Mouse (Mus musculus): ENCODE measurements around the gene Smg8.
"Not testable (repeated sequence)": the region's sequence is repeated elsewhere in the genome, so short reads cannot be mapped to it uniquely, and the experiment has no call there.

Gene Smg8

DNA sequence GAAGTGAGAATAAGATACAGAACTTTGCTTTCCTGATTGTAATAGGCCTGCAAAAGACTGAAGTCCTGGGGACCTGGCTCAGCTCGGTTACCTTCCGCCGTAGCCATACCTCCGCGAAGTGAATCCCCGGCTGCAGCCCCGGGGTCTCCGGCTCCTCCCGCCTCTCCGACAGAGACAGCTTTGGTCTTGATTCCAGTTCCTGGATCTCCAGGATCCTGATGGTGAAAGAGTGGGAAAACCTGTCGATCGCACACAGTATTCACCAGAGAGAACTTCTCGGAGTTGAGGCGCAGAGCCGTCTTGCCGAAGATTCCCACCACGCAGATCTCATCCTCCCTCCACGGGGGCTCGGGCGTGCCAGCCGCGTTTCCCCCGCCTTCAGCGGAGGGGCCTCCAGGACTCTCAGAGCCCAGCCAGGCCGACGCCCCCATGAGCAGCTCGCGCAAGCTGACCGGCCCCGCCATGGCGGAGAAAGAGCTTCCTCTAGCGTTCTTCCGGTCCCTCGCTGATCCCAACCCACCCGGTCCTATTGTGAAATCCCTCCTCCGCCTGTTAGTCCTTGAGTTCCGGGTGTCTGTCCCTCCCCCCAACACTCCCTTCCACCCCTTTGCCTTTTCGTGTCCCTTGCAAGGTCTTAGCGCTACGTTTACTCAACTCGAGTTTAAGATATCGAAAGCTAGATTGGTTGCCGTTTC lies at the start of gene Smg8:
Gene Smg8 (minus strand): TSS at position 485 of the 695 bp plus-strand sequence.
- peak; percentile 59 to 74 for DNase-seq (ENCODE audit: low spot score in 2 of 2)

DNA sequence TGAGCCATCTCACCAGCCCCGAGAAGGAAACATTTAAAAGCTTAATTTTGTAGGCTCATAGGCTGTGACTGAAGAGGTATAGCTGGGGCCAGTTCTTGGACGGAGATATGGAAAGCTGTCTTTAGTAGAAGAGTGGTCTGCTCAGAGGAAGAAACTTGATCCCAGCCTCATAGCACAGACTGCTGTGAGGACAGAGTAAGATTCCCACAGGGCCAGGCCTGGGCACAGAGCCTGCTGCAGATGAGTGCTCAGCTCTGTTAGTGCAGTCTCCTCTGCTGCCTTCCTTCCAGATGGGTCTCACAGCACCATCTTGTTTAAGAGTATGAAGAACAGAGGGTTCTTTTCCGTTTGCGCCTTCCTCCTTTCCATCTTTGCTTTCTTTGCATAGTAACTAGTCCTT lies 49.7 kb upstream of the Smg8 start:
- DNase-seq (ENCODE audit: low spot score in 2 of 2), result no peak

DNA sequence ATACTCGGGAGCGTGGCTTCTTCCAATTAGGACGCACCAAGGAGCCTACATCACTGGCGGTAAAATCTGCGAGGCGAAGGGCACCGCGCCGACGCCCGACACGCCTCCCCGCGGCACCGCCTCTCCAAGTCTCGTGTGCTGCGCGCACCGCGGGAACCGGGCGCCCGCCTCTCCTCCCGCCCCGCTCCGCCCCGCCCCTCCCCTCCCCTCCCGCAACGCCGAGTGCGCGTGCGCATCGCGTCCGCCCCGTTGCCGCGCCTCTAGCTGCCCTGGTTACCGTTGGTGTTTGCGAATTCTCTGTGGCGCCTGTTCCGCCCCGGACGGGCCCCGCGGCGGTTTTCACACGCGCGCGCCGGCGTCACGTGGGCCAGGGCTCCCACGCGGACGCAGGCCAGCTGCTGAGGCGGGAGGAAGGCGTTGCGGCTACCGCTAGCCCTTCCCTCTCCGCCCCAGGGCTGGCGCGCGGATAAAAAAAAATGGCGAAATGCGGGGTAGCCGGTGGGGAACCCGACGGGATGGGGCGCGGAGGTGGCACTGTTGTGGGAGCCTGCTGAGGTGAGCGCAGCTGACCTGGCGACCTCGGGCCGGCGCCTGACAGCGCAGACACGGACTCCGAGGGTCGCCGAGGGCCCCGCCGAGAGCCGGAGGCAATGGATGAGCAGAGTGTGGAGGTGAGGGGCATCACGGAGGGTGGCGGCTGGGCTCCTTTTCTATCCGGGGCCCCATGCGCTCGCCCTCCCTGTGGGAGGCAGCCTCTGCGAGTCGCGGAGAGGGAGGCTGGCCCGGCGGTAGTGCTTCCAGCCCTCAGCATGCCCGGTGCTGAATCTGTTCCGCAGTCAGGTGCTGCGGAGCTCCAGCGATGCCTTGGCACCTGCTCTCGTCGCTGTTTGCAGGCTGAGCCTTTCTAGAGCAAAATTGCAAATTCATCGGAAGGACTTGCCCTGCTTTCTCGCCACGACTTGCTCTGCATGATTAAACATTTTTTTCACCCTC lies 40.5 kb upstream of the Smg8 start, which contains the start of gene Trim37:
Gene Trim37 (plus strand): TSS at position 254 of the 993 bp plus-strand sequence.
- DNase-seq (ENCODE audit: low spot score in 2 of 2), result peak; percentile 88 to 89

DNA sequence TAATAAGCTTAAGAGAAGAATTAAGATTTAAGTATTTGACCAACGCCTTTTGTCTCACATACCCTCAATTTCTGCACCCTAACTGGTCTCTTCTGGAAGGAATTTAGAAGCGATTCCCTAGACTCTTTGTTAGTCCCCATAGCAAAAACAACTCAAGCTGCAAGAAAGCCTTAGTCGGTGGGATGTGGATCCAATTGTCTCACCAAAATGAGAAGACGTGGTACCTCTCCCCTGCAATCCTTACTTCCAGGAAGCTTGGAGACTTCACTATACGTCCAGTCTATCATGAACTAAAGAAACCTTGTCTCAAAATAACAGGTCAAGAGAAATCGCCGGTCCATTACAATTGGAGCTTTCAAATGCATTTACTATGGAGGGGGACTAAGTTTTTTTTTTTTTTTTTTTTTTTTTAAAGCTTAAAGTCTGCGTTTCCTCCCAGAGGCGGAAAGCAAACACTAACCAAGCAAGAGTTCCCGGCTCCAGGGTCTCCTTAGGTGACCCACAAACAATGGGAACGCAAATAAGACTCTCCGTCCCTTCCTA lies 39.8 kb upstream of the Smg8 start:
- DNase-seq (ENCODE audit: low spot score in 2 of 2), result no peak

DNA sequence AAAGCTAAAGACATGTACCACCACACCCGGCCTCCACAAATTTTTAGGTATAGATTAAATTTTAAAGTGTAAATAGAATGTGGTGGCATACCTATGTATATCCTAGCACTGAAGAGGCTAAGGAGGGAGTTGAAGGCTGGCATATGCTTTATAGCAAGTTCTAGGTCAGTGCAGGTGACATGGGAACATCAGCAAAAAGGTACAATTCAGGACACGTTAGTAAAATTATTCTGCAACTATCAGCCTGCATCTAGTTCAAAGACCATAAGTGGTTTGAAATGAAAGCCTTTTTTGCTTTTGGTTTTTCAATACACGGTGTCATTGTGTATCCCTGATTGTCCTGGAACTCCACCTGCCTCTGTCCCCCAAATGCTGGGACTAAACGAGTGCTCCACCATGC lies 39.0 kb upstream of the Smg8 start:
- no peak for DNase-seq (ENCODE audit: low spot score in 2 of 2)

DNA sequence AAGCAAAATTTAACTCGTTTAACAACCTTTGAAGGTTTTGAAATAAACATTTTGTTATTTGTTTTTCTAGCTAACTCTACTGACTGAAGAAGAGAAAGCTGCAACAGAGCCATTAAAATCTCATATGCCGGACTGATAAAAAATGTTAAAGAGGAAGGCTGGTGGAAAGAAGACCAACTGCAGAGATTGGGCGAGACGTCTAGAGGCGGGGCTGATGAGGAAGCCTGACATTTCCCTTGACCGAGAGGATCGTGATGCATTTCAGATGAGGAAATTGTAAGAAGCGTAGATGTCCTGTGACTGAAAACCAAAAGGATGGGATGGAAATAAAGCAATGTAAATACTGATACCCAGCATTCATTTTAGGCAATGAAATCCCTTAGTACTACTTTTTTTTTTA lies 35.3 kb upstream of the Smg8 start:
- DNase-seq (ENCODE audit: low spot score in 2 of 2), result no peak

DNA sequence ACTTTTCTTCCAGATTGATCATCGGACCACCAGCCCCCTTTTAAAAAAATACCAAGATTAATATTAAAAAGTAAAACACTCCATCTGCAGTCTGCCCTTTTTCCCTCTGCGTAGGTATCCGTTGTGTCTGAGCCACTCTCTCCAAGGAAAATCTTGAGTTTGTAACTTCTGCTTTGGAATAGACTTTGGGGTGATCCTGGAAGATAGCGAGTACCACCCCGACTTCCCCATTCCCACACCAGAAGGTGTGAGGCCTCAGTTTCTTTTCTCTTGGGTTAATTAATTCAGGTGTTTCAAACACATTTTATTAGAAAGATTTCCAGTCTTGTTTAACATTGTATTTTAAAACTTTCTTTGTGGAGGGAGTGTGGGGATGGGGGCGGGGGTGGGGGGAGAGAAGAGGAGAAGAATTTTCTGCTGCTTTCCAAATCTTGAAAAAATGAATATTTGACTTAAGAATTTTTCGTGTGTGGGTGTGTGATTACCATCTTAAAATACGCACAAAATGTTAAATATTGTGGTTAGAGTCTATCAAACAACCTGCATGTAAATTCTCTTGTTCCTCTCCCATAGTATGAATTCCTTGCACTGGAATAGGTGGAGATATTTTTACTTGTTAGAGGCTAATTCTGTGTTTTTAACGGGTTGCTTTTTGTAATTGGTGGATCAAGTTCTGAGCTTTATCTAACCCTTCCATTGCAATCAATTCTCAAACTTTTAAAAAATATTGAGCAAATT lies 23.8 kb upstream of the Smg8 start:
- DNase-seq (ENCODE audit: low spot score in 2 of 2), result no peak

DNA sequence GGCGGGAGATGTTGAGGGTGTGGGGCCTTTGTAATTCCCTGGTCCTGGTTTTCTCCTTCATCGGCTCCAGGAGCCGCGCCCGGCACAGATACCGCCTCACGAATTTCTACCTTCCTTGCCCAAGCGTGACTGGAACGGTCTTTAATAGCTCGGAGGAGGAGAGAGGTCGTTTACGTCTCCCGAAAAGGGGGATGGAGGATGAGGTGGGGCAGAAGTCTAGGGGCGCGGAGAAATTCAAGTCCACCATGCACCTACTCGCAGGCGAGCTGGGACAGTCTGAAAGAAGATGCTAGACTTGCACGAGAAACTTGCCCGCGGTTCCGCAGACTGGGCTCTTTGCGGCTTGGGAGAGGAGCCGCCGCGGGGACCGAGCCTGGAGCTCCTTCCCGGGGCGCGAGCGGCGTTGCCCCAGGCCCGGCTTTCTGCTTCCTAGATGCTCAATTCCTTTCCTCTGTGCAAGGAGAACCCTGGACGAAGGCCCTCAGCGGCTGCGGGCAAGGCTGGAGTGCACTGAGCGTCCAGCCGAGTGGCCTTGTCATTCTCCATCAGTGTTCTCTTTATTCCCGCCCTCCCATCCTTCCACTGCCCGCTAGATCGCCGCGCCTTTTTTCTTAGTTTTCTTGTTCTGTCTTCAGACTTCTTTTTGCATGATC lies 23.1 kb upstream of the Smg8 start:
- DNase-seq (ENCODE audit: low spot score in 2 of 2), result no peak

DNA sequence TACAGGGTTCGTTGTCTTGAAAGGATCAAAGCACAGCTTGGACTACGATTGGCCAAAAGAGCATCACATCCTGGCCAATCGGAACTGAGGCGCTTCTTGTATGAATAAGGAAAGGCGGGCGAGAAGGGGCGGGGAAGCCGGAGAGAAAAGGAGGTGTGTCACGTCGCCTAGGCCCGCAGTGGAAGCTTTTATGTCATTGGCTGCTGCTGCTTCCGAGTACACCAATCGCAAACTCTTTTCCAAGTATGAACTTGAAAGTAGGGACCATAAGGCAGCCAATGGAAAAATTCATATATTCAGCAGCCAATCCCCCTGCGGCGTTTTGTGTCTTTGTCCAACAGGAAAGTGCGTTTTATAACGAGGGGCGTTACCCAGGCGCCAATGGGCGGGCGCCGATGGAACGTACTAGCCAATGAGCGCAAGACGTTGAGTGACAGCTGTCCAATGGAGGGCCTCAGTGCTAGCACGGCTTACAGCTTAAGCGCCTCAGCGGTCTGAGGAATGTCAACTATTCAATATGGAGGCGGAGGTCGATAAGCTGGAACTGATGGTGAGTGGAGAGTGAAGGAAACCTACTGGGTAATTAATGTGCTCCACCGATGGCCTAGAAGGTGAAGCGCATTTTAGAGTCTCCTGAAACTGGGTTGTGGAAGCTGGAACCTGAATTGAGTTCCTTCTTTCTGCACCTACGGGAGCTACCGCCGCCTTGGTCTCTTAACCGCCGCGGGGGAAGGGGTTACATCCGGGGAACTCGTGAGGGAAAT lies 22.4 kb upstream of the Smg8 start, which contains the start of gene Ska2:
Gene Ska2 (plus strand): TSS at position 480 of the 764 bp plus-strand sequence.
- DNase-seq (ENCODE audit: low spot score in 2 of 2), result peak; percentile 97 to 99

DNA sequence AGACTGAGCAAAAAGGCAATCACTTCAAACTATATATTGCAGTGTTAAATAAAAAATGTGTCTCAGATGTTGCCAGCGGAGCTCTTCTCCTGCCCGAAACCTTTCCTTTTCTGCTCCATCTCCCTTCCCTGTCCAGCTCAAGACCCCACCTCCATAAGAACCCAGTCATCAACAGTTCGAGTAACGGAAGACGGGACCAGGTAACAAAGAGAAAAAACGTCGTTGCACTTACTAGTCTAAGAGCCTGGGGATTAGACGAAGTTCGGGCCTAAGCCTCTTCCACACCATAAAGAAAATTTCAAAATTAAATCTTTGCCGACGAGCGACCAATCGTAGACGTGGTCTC lies 21.8 kb upstream of the Smg8 start, which contains the start of gene Prr11:
Gene Prr11 (minus strand): TSS at position 300 of the 346 bp plus-strand sequence.
- DNase-seq (ENCODE audit: low spot score in 2 of 2), result no peak

DNA sequence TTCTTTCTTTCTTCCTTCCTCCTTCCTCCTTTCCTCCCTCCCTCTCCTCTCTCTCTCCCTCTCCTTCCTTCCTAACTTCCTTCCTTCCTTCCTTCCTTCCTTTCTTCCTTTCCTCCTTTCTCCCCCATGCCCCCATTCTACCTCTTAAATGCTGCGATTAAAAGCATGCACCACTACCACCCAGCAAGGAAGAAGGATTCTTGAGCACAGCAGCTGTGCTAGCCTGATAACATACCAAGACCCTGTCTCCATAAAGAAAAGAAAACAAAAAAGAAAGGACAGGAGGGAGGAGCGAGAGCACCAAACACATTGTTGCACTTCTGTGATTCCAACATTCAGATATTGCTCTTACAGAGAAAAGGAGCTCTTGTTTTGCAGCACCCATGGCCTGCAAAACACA lies 568 bp upstream of the Smg8 start:
- DNase-seq (ENCODE audit: low spot score in 2 of 2), result no peak

DNA sequence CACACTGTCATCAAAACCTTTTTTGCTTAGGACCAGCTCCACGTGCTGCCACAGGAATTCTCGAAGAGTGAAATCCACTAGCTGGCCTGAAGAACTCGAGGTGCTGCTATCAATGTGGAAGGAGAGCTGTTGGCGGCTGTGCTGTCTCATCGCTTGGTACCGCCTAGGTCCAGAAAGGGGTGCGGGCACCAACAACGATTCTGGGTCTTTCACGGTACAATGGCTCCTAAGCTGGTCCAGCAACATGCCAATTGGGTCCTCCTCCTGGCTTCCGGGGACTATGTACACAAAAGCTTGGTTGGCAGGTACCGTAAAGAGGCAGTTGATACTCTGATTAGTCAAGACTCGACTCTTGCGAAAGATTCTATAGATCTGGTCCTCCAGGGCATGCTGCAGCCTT lies 1.1 kb downstream of the Smg8 start:
- no peak for DNase-seq (ENCODE audit: low spot score in 2 of 2)

DNA sequence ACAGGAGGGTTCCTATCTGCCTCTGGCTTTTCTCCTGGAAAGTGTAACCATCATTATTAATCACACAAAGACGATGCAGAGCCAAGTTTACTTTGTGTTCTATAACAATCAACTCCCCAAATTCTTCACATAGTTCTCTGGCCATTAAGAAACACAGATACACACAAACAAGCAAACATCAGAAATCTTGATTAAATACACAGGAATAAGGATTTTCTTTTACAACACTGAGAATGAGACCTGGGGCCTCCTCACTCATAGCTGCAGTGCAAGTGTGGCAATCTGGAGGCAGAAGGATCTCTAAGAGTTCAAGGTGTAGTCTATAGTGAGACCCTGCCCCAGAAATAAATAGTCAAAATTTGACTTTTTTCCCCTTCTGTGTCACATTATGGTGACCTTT lies 2.9 kb downstream of the Smg8 start:
- no peak for DNase-seq (ENCODE audit: low spot score in 2 of 2)

DNA sequence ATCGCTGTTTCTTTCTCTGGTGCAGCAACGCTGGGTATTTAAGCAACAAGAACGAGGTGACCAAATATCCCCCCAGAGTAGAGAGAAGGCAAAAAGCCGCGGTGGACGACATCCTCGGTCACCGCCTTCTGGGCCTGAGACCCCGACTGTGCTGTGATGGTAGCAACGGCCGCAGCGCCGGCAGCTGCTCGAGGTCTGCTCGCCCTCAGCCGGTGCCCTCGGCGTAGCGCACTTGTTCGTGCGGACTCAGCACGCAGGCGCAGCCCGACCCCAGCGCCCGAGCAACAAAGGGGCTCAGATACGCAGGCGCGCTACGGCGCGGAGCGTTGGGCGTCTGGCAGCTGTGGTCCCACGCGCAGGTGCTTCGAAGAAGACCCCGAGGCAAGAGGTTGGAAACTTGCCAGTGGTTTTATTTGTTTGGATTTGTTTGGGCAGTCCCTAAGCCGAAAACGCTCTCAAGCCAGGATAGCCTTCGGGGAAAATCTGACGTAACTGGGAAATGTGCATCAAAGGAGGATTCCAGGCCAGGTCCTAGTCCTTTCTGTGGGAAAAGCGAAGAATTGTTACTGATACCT lies 12.6 kb downstream of the Smg8 start, which contains the start of gene Gdpd1:
Gene Gdpd1 (minus strand): TSS at position 197 of the 575 bp plus-strand sequence.
- peak; percentile 83 to 90 for DNase-seq (ENCODE audit: low spot score in 2 of 2)

DNA sequence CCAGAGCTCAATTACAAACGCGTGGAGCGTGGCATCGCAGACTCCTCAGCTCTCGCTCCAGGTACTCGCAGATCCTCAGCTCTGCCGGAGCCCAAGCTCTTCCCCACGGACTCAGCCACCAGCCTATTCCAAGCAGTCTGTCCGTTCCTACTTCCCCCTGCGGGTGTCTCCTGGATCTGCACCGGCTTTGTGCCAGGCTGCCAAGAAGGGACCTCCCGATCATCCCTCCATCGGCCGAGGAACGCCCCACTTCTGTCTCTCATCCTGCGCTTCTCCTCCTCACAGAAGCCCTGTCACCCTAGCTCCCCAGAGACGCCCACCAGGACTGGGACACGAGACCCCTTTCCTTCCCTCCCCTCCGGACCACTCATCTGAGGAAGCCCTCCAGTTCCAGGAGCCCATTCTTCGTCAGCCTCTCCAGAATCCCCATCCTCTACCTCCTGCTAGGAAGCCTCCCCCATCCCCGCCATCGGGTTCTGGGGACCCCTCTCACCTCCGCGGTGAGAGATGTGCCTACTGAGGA lies 13.2 kb downstream of the Smg8 start:
- DNase-seq (ENCODE audit: low spot score in 2 of 2), result peak; percentile 59 to 71

DNA sequence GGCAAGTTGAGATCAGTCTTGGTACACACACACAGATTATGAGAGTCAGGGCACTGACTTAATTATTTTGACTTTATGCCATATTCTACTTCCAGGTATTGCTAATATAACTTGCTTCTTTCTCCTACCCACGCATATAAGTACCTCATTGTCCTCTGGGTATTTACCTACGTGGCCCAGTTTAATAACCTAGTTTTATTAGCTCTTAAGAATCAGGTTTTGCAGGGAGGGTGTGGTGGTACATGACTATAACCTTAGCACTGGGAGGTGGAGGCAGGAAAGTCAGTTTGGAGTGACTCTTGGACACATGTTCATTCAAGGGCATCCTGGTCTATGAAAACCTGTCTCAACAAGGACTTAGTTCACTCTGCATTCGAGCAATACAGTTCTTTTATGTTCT lies 24.5 kb downstream of the Smg8 start:
- no peak for DNase-seq (ENCODE audit: low spot score in 2 of 2)

DNA sequence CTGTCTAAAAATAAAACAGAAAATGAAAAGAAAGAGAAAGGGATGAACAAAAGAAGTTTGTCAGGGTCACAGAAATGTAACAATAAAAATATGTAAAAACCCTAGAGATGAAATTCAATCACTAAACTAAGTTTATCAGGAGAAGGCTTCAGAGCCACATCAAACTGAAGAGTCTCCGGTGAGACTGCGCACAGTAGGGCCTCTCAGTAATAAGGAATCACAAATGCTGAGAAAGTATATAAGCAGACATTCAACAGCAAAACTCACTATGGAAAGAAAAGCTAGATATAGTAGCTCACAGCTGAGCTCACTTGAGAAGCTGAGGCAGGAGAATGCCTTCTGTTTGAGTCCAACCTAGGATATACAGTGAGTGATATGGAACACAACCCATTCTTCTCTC lies 26.2 kb downstream of the Smg8 start:
- DNase-seq (ENCODE audit: low spot score in 2 of 2), result no peak

DNA sequence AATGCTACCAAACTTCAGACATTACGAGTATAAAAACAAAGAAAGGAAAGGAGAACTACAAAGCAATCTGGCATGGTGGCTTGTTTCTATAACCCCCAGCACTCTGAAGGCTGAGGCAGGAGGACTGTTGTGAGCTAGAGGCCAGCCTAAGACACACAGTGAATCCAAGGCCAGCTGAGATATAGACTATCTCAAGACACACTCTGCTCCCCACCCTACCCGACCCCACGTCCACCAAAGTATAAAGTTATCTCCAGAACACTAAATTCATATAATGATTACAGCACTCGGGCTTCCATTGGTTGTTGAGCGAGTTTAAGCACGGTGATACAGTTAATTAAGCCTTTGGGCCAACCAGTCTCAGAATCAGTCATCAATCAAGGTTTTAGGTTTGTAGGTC lies 30.3 kb downstream of the Smg8 start:
- no peak for DNase-seq (ENCODE audit: low spot score in 2 of 2)

DNA sequence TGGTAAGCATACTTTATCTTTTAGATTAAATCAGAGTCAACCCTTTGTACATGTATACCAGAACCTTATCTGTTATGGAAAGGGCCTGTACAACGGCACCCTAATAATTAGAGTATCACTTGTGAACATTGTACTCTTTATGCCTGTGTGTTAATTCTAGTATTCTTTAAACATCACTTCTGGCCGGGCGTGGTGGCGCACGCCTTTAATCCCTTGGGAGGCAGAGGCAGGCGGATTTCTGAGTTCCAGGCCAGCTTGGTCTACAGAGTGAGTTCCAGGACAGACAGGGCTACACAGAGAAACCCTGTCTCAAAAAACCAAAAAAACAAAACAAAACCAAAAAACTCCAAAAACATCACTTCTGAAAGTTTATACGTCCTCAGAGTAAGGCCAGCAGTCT lies 37.7 kb downstream of the Smg8 start:
- DNase-seq (ENCODE audit: low spot score in 2 of 2), result not testable (repeated sequence)

DNA sequence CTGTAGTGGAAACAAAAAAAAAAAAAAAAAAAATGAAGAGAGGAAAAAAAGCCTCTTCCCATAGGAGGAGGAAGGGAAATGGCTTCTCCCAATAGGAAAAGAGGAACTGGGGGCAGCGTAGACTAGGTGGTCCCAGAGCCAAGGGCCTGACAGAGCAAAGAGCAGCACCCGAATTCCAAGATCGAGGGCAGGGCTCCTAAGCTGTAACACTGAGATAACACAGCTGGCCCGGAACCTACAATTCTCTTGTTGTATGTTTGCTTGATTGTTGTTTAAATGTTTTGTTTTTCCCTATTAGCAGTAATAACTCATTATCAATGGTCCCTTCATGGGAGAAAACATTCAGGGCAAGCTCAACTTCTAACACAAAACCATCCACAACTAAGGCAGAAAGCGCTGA lies 39.6 kb downstream of the Smg8 start:
- no peak for DNase-seq (ENCODE audit: low spot score in 2 of 2)
